Mouse (Mus musculus) limb, embryonic 14.5 days (tissue): Measurements from ENCODE around the gene Rnf126. TPM values are rescaled to one million over a fixed set of nuclear protein-coding genes. Genes with fewer than 3 reads are reported as not detected.

Experiments used
- ATAC-seq: fragments of 200-750 bp; cut with Nextera tagmentation; 2 replicates; pipeline ENCODE4 v1.8.0; 2017; ENCODE audit warnings: low read depth, moderate number of reproducible peaks, moderate TSS enrichment; ENCODE audit not compliant: low FRiP score
- DNase-seq: peaks from one replicate; pipeline ENCODE4 v3.0.0-alpha.2; 2015; ENCODE audit warnings: low spot score
- H3K27ac ChIP-seq: fragments of 300-500 bp; sonication (generic); replicated peaks from 2 replicates; pipeline ENCODE4 v1.5.1; 2014; ENCODE audit warnings: low read depth, mild to moderate bottlenecking, low read length, moderate library complexity, mixed read lengths
- H3K27me3 ChIP-seq: fragments of 300-500 bp; sonication (generic); 2 replicates; pipeline ENCODE4 v1.6.1; 2014; ENCODE audit warnings: low read length, mixed read lengths; ENCODE audit not compliant: control insufficient read depth, insufficient read depth
- H3K36me3 ChIP-seq: fragments of 300-500 bp; sonication (generic); 2 replicates; pipeline ENCODE4 v1.6.1; 2014; ENCODE audit warnings: mild to moderate bottlenecking, low read length, moderate library complexity, mixed read lengths; ENCODE audit not compliant: control insufficient read depth, insufficient read depth
- H3K4me1 ChIP-seq: fragments of 300-500 bp; sonication (generic); 2 replicates; pipeline ENCODE4 v1.6.1; 2014; ENCODE audit warnings: antibody characterized with exemption, low read length, mixed read lengths; ENCODE audit not compliant: control insufficient read depth, insufficient read depth
- H3K4me2 ChIP-seq: fragments of 300-500 bp; sonication (generic); replicated peaks from 2 replicates; pipeline ENCODE4 v1.6.1; 2014; ENCODE audit warnings: low read depth, mild to moderate bottlenecking, low read length, moderate library complexity; ENCODE audit not compliant: severe bottlenecking
- H3K4me3 ChIP-seq: fragments of 300-500 bp; sonication (generic); replicated peaks from 2 replicates; pipeline ENCODE4 v1.5.1; 2014; ENCODE audit warnings: low read length
- H3K9ac ChIP-seq: fragments of 300-500 bp; sonication (generic); 2 replicates; pipeline ENCODE4 v1.6.1; 2014; ENCODE audit warnings: mild to moderate bottlenecking, low read depth, low read length, moderate library complexity; ENCODE audit not compliant: severe bottlenecking
- H3K9me3 ChIP-seq: fragments of 300-500 bp; sonication (generic); 2 replicates; pipeline ENCODE4 v1.6.1; 2016; ENCODE audit warnings: low read length; ENCODE audit not compliant: control insufficient read depth
- POLR2A ChIP-seq: fragments of 200-500 bp; IDR thresholded peaks from 2 replicates; pipeline ENCODE4 v1.8.0; 2012; ENCODE audit warnings: inconsistent platforms, mild to moderate bottlenecking, moderate library complexity, borderline replicate concordance; ENCODE audit not compliant: insufficient read depth, insufficient read length; ENCODE audit errors: extremely low read depth
- WGBS: fragments of 180-500 bp; shearing (Covaris S2); extraction: QIAGEN DNeasy Blood & Tissue Kit; methylation state at CpG from one replicate; pipeline ENCODE4 v1.1.7; 2014; 5-methylcytosine and 5-hydroxymethylcytosine counted together
- polyA plus RNA-seq, 2 experiments: library from polyadenylated mRNA; depleted of rRNA in 1 of 2; stranded (reverse) in 1 of 2; unstranded in 1 of 2; fragments of >200 nt; fragmentation: Nextera tagmentation in 1 of 2; extraction: Ambion mirVana in 1 of 2; gene quantifications; 2 replicates each; pipeline versions ENCODE4 v1.2.1 to v1.2.3; 2012 to 2014

Gene Rnf126
- polyA plus RNA-seq, 2 experiments, result 100 to 176 TPM

- WGBS, result 23% methylated on average over 15 of the region's 15 CpGs
- no peaks in the 10 kb centered on the region for H3K27me3 ChIP-seq
- no peak overlapping the region for H3K4me2 ChIP-seq
- no peak overlapping the region for H3K9ac ChIP-seq
- peaks cover 14% of the 10 kb centered on the region for H3K4me1 ChIP-seq
- H3K9me3 ChIP-seq, result no peaks in the 10 kb centered on the region
- no peak overlapping the region for H3K4me3 ChIP-seq
- H3K27ac ChIP-seq, result no peak overlapping the region
- peaks cover 3% of the 10 kb centered on the region; the same call in 1 of the 2 replicates for H3K36me3 ChIP-seq
- TF ChIP-seq POLR2A, result no peak
- DNase-seq (no peak), ATAC-seq (no peak)
These were observed 30.6 kb upstream of the Rnf126 start for GRCm38 (mm10) chr10:79797326-79797725.

- H3K27me3 ChIP-seq, result no peaks in the 10 kb centered on the region
- no peak for DNase-seq
- H3K9me3 ChIP-seq, result no peaks in the 10 kb centered on the region
- no peak overlapping the region for H3K27ac ChIP-seq
- H3K9ac ChIP-seq, result no peak overlapping the region
- 88% methylated on average over 3 of the region's 3 CpGs for WGBS
- H3K4me1 ChIP-seq, result peaks cover 9% of the 10 kb centered on the region
- ATAC-seq, result no peak
- H3K4me2 ChIP-seq, result no peak overlapping the region
- H3K36me3 ChIP-seq, result peaks cover 3% of the 10 kb centered on the region; the same call in 1 of the 2 replicates
- TF ChIP-seq POLR2A, result no peak
- no peak overlapping the region for H3K4me3 ChIP-seq
These were observed 29.2 kb upstream of the Rnf126 start for GRCm38 (mm10) chr10:79795905-79796304.

GRCm38 (mm10) chr10:79794491-79794931 lies 27.8 kb upstream of the Rnf126 start:
- no peaks in the 10 kb centered on the region for H3K9me3 ChIP-seq
- H3K9ac ChIP-seq, result peak overlapping the region; percentile 85
- no peaks in the 10 kb centered on the region for H3K27me3 ChIP-seq
- H3K4me3 ChIP-seq, result peak overlapping the region; percentile 76
- no peak for TF ChIP-seq POLR2A
- DNase-seq, result no peak
- 0 out of 2 replicates have a peak, but pooled peaks have one; percentile 21 for ATAC-seq
- 11% methylated on average over 10 of the region's 10 CpGs for WGBS
- H3K27ac ChIP-seq, result peak overlapping the region; percentile 6; the same call in 1 of the 2 replicates
- peaks cover 9% of the 10 kb centered on the region for H3K4me1 ChIP-seq
- H3K36me3 ChIP-seq, result peaks cover 3% of the 10 kb centered on the region; the same call in 1 of the 2 replicates
- peak overlapping the region; percentile 85 for H3K4me2 ChIP-seq

GRCm38 (mm10) chr10:79793738-79794490 lies 27.2 kb upstream of the Rnf126 start:
- peak overlapping the region; percentile 85 for H3K4me2 ChIP-seq
- H3K9me3 ChIP-seq, result no peaks in the 10 kb centered on the region
- peak overlapping the region; percentile 76 for H3K4me3 ChIP-seq
- peak overlapping the region; percentile 72 for H3K27ac ChIP-seq
- 3% methylated on average over 22 of the region's 38 CpGs for WGBS
- no peaks in the 10 kb centered on the region for H3K27me3 ChIP-seq
- H3K4me1 ChIP-seq, result peaks cover 9% of the 10 kb centered on the region
- DNase-seq (peak; percentile 30), ATAC-seq (peak; percentile 1)
- 0 out of 2 replicates have a peak, but pooled peaks have one; percentile 5 for TF ChIP-seq POLR2A
- H3K36me3 ChIP-seq, result peaks cover 3% of the 10 kb centered on the region; the same call in 1 of the 2 replicates
- H3K9ac ChIP-seq, result peak overlapping the region; percentile 85

- peak; percentile 78 for DNase-seq
- Histone ChIP-seq H3K4me3 (peak within 1 kb of the TSS; percentile 76), H3K27ac (peak within 1 kb of the TSS; percentile 72), H3K9ac (peak within 1 kb of the TSS; percentile 85), H3K9me3 (no peaks in the 10 kb centered on the region), H3K27me3 (no peaks in the 10 kb centered on the region), H3K4me2 (peak within 1 kb of the TSS; percentile 85), H3K36me3 (0 out of 2 replicates have a peak, but pooled peaks cover 3% of the 10 kb centered on the region), H3K4me1 (peaks cover 9% of the 10 kb centered on the region)
- 10% methylated on average over 27 of the region's 51 CpGs for WGBS
- ATAC-seq, result peak; percentile 56
- TF ChIP-seq POLR2A, result 0 out of 2 replicates have a peak, but pooled peaks have one; percentile 13
These were observed 26.4 kb upstream of the Rnf126 start, which contains the start of gene Palm for GRCm38 (mm10) chr10:79793051-79793737. Gene Palm, plus strand, starts transcription at chr10:79793572.
